Mouse (Mus musculus) heart, postnatal 36 days (tissue): ENCODE measurements around the gene Gm20388. TPM values are rescaled to one million over a fixed set of nuclear protein-coding genes. Genes with fewer than 3 reads are reported as not detected.
A peak's percentile ranks its signal among the peaks of the same experiment; 100 is the strongest.

Source experiments
- DNase-seq, 2 experiments: peaks; one replicate each; pipeline ENCODE4 v3.0.0; 2021 to 2022
- intact Hi-C: fragments of 180-260 bp; cut with DNase I; formaldehyde crosslinking; loops from one replicate; pipeline ENCODE4 v1.15.1; 2025
- total RNA-seq, 2 experiments: library from RNA; stranded (reverse); gene quantifications; 2 replicates each; pipeline ENCODE4 v1.2.3; 2021

Gene Gm20388
- total RNA-seq, 2 experiments from 2014 or later = 3.5 to 4.9 TPM

DNA sequence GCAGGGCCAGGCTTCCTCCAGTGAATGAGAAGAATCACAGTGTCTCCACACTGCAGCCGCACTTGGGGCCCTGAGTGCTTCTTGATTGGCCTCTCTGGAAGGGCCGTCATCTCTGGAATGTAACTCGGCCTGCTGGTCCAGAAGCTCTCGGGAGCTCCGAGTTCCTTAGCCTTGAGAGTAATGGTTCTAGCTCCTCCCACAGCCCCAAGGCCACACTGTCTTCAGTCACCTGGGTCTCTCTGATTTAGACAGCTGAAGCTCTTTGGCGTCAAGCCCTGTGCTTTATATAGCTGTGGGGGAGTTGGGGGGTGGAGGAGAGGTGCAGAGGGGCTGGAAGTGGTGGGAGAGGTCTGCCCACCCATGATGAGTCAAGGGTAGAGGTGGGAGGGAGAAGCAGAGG is 2626.4 kb downstream of the Gm20388 start:
- intact Hi-C loops = no loop called here
- no peak for DNase-seq

DNA sequence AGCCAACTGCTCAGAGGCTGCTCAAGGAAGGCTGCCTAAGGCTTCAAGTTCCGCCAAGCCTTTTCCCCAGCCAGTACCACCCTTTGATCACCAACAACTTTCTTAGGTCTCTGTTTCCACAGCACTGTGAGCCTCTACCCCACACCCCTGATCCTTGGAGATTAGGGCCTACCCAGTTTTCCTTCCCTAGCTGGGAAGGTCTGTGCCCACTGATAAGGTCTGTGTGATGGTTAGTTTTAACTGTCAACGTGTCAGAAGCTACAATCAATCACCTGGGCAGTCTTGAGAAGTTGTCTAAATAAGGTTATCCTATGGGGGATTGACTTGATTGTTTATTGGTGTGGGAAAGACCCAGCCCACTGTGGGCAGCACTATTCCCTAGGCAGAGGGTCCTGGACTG is 2627.2 kb downstream of the Gm20388 start:
- intact Hi-C loops = no loop called here
- DNase-seq = no peak

DNA sequence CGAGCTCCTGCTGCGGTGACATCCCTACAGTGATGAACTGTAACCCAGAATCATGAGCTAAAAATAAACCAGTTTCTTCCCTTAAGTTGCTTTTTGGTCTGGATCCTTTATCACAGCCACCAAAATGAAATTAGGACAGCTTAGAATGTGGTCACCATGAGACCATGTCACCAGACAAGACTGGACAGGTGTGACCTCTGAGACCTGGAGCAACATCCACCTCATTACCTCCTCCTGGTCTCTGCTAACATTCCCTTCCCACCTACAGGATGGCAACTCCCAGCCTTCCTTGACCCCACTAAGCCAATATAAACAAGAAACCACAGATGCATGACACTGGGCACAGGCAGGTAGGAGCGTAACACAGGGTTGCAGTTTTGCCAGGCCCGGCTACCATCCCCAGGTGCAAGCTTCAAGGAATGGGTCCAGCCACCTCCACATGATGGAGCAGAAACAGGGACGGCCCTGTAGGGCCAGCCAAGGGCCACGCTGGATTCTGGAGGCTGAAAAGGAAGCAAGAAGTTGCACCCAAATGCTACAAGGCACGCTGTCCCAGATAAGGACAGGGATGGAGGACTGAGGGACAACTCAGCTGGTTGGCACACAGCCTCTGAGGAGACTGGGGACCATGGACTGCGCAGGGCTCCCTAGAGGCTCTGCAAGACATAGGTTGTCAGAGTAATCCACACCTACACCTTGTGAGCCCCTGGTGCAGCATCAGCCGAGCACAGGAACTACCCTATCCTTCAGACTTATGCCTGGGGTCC is 2627.9 kb downstream of the Gm20388 start:
- DNase-seq = no peak
- intact Hi-C loops = no loop called here

DNA sequence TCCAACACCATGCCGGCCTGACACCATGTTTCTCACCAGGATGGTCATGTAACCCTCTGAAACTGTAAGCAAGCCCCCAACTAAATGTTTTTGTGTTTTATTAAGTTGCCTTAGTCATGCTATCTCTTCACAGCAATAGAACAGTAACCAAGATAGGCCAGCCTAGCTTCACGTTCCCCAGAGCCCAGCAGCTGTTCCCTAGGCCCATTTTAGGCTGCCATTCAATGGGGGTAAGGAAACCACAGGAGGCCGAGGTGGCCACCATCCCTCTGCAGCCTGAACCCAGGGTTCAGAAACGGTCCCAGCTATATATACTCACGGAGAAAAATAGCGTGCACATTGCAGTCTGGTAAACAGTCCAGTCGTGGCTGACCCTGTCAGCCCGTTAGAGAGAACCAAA is 2633.5 kb downstream of the Gm20388 start:
- no peak for DNase-seq
- intact Hi-C loops = no loop called here

DNA sequence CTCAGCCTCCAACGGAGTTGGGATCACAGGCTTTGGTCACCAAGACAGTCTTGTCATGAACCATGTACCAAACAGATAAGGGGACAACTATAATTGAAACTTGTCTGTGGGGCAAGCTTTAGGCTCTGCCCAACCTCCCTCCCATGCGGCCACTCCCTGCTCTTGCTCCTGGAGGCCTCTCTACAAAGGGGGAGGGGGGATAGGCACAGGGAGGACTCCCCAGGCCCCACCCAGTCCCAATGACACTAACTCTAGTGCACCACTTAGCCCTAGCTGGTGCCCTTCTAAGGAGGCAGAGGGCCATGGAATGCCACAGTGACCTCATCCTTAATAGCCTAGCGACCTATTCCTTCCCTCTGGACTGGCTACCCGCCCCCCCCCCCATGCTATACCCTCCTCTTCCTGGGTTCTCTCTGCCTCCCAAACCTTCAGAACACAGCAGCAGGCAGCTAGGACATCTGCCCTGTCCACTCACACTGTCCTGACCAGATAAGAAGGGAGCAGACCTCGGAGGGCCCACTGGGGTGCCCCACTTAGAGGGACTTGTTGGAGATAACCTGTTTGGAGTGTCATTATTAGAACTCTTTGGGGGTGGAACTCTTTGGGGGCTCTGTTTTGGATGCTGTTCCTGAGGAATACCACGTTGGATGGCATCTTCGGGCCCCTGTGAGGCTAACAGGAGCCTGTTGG is 2635.6 kb downstream of the Gm20388 start:
- DNase-seq = no peak
- intact Hi-C loops = loop anchor here (2.0 kb wide), 2 partner anchors 15 to 23 kb away; no protein-coding TSS in a partner anchor

DNA sequence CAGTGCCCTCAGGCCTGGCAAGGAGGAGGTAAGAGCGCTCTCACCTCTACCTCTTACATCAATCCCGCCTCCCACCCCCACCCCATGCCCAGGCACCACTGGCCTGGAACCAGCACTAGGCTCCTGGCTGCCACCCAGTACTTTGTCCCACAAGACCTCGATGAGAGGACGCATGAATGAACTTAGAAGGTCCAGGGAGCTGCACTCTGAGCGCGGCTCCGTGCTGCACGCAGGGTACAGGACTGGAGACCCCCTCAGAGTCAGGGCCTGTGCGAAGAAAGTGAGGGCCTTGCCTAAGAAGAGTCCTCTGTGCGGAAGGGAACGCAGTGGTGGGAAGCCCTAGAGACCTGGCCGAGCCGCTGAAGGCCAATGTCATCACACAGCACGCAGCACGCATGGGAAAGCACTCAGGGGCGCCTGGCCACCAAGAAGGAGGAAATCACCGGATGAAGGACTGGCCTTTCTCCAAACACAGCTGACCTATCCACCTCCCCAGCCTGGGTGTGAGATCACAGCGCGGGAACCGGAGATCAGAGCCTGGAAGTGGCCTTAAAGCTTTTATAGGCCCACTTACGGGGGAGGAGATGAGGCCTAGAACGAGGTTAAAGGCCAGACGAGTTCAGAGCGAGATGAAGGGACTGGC is 2636.3 kb downstream of the Gm20388 start:
- intact Hi-C loops = loop anchor here (2.0 kb wide), 2 partner anchors 16 to 24 kb away; no protein-coding TSS in a partner anchor
- peak; percentile 71 to 73 for DNase-seq

DNA sequence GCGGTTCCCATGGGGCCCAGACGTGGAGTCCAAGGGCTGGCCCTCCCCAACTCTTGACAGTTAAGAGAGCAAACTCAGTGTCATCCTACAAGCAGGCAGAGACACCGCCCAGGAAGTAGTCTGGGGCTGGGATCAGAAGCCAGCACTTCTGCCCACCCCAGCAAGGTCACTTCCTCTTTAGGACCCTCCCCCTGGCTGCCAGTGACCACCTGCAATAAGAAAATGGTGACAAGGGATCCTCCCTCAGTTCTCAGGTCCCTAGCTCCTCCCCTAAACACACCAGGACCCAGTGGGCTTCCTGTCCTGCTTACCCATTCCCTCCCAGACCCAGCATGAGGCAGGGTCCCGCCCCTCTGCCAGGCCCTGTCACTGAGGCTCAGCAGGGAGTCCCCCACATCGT is 2637.2 kb downstream of the Gm20388 start:
- intact Hi-C loops = loop anchor here (2.0 kb wide), 3 partner anchors 17 to 31 kb away; no protein-coding TSS in a partner anchor
- DNase-seq = peak in 1 of 2 experiments; percentile 32

DNA sequence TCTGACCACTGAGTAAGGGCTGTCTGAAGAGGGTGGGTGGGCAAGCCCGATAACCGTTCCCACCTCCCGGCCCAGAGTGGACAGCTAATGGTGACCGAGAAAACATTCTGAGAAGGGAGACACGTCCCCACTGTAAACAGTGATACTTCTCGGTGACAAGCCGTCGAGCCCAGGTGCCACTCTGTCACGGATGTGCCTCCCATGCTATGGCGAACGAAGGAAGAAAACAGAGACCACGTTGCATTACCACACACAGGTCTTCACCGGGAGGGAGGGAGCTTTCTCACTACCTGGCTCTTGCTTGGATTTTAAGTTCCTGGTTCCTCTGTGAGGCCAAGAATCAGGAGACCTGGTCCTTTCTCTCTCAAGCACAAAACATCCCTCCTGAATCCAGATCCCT is 2637.7 kb downstream of the Gm20388 start:
- no peak for DNase-seq
- intact Hi-C loops = loop anchor here (2.0 kb wide), 1 partner anchor 32 kb away; no protein-coding TSS in a partner anchor

DNA sequence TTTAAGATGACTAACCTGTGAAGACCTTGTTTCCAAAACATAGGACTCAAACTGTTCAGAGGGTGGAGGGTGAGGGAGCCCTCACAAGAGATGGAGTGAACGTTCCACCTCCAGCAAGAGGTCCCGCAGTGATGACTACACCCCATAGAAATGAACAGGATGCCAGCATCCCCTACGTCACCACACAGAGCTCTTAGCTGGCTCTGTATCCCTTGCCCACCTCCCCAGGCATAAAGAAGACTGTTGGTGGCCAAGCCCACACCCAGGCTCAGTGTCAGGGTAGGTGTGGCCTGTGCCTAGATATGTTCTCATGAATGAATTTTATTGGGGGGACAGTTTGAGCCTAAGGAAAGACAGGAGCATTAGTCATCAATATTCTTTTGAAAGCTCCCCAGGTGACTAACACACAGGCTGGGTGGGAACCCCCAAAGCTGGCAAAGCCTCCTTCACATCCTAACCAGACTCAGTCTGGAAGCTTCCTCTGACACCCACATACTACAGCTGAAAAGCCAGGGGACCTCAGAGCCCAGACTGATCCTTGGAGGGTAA is 2638.3 kb downstream of the Gm20388 start:
- no peak for DNase-seq
- intact Hi-C loops = loop anchor here (2.0 kb wide), 1 partner anchor 32 kb away; no protein-coding TSS in a partner anchor

DNA sequence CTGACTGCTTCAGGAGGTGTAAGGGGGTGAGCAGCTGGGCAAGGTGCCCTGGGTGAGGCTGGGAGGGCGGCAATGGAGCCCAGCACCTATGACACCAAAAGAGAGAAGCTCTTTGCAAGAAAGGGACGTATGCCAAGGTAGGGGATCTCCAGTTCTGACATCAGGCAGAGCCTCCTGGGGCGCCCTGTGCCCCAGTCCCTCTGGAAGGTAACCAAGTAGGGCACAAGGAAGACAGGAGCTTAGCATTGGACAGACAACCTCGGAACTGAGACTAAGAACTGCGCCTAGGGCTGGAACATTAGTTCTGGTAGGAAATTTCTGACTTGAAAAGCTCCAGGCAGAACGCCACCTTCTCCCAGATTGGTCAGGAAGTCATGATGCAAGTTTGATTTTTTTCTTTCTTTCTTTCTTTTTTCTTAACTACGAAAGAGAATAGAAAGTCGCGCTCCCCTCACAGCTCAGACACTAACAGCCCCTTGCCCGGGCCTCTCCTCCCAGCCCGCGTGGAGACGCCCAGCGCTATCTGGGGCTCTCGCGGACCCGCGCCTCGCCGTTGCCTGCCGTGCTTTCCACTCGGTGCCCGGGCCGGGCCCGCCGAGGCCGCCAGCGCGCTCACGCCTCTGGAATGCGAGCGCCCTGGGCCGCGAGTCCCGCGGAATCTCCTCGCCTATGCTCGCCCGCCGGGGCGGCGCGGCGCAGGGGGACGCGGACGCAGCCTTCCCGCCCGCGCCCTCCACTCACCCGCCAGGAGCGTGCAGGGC is 2639.8 kb downstream of the Gm20388 start:
- peak; percentile 56 to 71 for DNase-seq
- intact Hi-C loops = loop anchor here (5.0 kb wide), 1 partner anchor 173 kb away; the partner anchor contains the start of gene Zc3h18

DNA sequence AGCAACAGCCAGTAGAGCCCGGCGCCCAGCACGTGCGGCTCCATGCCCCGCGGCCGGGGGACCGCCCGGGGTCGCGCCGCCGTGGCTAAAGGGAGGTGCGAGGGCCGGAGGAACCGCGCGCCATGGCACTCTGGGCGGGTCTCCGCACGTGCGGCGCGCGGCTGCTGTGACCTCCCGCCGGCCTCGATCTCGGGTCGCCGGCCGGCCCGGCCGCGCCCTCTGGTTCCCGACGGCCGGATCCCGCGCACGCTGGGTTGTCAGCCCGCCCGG is 2640.3 kb downstream of the Gm20388 start:
- intact Hi-C loops = loop anchor here (1.0 to 5.0 kb wide), 3 partner anchors 50 to 279 kb away; partner anchors contain the start of gene Zc3h18
- no peak for DNase-seq

DNA sequence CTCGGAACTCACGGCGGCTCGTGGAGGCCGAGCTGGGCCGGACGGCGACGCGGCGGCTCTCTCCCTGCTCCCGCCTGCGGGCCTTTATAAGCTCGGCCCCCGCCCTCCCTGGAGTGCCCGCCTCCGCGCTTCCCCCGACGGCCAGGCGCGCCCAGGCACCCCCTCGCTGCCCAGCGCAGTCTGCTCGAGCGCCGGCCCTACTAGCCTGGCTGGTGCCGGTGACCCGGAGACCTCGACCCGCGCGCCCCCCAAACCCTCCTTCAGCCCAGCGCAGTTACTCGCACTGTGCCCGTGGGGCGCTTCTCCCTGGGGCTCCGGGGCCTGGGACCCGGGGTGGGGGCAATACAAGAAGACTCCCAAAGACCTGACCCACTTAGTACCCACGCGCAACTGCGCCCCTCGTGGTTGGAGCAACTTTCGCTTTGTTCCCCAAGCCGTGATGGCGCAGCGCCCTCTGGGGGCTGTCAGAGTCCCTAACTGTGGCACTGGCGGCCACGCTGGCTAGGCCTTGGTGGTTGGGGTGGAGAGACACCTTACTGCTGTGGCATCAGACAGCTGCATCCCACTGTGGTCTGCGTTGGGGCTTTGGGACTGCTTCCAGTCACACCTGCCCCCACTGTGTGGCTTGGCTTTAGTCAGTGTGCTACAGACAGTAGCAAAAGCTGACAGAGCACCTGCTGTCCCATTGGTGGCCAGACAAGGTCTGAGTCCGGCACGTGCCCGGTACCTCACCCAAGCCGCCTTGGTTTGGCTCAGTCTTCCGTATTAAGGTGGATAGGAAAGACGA is 2640.8 kb downstream of the Gm20388 start, which contains the start of gene Piezo1:
Gene Piezo1 (minus strand): TSS at position 65 of the 787 bp plus-strand sequence.
- peak; percentile 97 for DNase-seq
- intact Hi-C loops = loop anchor here (1.0 to 5.0 kb wide), 3 partner anchors 50 to 279 kb away; partner anchors contain the start of gene Zc3h18

DNA sequence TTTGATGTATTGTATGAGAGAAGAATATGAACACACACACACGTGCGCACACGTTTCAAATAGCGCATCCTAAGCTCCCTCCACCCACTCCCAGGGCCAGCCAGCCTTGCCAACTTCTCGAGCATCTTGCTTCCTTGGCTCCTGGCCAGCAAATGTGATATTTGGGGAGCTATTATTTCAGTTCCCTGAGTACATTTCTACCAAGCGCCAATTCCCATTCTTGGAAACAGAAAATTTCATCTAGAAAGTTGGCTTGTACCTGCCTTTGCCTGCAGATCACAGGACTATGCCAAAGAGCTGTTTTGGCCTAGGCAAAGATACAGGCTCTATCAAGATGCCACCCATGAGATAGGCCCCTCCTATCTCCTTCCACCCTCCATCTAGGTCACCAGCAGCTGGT is 2644.1 kb downstream of the Gm20388 start:
- DNase-seq = no peak
- intact Hi-C loops = loop anchor here (5.0 kb wide), 1 partner anchor 177 kb away; the partner anchor contains the start of gene Zc3h18

DNA sequence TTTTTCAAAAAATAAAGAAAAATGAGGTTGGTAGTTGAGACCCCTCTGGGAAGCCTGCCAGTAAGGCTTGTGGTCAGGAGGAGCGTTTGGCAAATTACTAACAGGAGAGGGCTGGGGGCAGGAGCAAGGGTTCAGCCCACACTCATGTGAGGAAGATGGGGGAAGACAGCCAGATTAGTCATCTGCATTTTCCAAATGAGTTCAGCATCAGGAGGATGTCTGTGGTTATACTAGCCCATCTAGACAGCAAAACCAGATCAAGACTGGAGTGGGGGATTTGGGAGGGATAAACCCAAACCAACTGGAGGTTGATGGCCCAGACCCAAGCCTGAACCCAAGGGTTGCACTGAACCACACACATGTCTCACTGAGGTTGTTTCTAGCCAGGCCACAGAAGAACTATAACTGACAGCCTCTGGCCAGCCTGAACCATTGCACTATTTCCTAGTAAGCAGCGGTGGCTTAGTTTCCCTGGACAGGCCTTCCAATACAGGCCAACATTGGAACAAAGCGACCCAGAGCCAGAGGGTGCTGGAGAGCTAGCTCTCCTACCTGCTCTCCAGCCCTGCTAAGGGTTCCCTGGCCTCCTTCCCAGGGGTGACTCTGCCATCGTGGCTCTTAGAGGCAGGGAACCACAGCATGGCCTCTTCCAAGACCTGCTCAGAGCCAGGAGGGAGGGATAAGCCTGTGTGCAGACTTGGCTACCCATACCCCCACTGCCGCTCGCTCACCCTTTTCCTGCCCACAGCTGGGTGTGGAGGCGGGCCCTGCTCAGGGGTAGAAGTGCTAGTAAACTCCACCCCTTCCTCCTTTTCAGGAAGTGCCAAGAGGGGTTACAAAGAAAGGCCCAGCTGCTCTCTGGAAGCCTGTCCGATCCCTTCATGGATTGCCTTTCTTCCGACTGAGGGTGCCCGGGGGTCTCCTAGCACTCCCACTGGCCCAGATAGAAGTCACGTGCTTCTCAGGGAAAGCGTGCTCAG is 2645.7 kb downstream of the Gm20388 start:
- intact Hi-C loops = no loop called here

DNA sequence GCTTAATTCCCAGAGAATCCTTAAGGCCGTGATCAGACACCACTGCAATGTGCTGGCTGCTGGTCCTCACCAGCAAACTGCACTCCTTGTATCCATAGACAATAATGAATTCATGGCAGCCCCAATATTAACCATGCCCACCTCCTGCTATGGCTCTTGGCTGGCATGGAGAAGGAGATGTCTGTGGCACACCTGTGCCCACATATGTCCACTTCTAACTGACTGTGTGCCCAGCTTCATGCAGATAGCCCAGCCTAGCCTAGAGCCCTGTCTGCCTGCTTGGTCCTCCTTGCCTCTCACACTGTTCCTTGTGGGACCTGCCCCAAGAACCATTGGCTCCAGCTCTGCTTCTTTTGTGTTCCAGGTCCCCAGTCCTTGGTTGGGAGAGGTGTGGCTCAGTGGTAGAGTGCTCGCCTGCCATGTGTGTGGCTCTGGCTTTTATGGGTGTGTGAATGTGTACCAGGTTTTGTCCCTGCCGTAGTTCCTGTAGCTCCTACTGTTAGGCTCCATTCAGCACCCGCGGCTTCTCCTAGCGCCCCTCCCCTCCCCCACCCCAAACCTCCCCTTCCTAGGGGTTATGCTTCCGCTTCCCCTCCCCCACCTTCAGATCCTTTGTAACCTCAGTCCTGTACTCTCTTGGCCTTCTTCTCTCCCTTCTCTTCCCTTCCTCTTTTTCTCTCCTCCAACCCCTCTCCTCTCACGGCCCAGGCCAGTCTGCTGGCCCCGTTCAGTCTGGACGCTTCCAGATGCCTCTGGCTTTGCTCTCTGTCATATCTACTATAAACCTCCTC is 2646.8 kb downstream of the Gm20388 start:
- DNase-seq = no peak
- intact Hi-C loops = no loop called here

More for the DNA sequence above, 2645.7 kb downstream of the Gm20388 start:
- peak; percentile 63 to 67 for DNase-seq

DNA sequence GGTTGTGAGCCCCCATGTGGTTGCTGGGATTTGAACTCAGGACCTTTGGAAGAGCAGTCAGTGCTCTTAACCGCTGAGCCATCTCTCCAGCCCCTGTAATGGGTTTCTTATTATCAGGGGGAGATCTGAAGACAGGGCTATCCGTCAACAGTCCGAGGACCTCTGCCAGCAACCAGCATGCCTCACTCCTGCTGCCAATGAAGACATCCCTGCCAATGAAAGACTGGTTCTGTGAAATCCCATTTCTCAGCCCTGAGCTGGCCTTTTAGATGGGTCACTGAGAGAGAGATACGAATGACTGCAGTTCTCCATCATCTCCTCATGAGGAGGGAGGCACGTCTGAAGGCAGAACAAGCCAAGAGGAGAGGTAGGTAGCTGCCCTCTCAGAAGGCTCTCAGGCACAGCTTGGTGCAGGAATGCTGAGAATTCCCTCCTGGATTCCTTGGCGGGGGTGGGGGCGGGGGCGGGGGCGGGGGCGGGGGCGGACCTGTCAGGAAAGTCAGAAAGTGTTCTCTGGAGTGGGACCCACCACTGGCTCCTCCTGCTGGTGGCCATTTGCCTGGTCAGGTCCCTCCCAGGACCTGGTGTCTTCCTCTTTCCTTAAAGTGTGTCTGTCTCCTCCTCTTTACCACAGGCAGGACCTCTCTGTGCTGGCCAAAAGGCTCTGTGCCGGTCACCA is 2648.2 kb downstream of the Gm20388 start:
- no peak for DNase-seq
- intact Hi-C loops = no loop called here

DNA sequence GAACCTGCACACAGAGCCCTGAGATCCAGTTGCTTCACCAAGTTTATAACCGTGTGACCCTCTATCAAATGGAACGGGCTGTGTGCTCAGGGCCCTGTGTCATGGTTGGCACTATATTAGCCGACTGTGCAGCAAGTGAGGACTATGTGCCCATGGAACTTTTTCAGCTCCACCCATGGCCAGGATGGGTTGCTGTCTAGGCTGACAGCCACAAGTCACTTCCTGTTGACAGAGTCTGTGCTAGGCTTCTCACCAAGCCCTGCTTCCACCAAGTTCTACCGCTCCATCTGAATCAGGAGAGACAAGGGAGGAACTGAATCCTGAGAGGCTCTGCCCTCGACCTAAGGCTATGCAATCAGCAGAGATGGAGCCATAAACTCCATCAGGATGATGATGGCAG is 2650.6 kb downstream of the Gm20388 start:
- intact Hi-C loops = no loop called here
- no peak for DNase-seq
